Mouse (Mus musculus) left cerebral cortex, postnatal 4 days (tissue): ENCODE results near the gene Dock4. TPM values are rescaled to one million over a fixed set of nuclear protein-coding genes. Genes with fewer than 3 reads are reported as not detected.

Experiments used
- DNase-seq: peaks from one replicate; pipeline ENCODE4 v3.0.0-alpha.2; 2022
- intact Hi-C: fragments of 180-260 bp; cut with DNase I; formaldehyde crosslinking; loops from one replicate; pipeline ENCODE4 v1.15.1; 2025
- total RNA-seq, 2 experiments: library from RNA; stranded (reverse); gene quantifications; 2 replicates each; pipeline ENCODE4 v1.2.3; 2021

Dock4 gene
- total RNA-seq, 2 experiments from 2014 or later: 61.4 to 62.9 TPM

DNA sequence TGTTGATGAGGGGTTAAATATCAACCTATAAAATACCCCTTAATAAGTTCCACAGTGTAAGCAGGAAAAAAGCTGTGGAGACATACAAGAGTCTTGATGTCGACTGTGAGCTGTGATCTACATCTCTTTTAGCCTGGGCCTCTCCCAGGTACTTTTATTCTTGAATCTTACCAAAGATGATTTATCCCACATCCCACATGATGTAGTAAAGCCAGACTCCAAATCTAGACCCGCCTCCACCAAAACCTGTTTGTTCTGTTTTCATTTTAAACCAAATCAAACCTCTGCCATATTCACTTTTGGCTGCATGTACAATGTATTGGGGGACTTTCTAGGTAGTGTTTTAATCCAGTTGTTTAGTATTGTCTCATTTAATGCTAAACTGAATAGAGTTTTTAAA is 187.5 kb downstream of the Dock4 start:
- intact Hi-C loops: no loop called here
- DNase-seq: no peak

DNA sequence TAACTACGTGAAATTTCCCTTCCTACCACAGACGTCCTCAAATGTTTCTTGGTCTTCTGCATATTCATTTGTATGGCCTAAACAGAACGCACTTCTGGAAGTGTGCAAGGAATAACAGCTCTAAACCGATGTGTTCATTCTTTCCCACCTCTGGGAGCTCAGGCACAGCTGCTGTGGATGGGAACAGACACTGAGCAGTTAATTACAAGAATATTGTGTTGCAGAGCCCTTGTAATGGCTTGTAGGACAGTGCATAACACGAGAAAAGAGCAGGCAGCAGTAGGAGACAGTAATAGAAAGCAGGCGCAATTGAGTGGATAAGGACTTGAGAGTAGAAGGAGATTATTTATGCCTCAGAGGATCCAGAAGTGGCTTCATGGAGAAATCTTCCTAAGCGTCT is 188.4 kb downstream of the Dock4 start:
- intact Hi-C loops: no loop called here
- no peak for DNase-seq

DNA sequence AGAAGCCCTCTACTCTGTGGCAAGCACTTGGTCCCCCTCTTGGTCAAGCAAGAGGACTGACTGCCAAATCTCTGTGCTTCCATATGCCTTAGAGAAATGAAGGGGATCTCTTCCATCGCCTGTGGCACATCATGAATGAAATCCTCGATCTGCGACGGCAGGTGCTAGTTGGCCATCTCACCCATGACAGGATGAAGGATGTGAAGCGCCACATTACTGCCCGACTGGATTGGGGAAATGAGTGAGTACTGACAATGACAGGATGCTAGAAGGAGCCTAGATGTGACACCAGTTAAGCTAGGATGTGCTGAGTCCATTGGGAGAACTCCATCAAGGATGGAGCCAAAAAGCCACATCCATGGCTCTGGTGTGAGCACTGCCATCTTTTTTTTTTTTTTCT is 190.2 kb downstream of the Dock4 start:
- intact Hi-C loops: no loop called here
- DNase-seq: no peak

DNA sequence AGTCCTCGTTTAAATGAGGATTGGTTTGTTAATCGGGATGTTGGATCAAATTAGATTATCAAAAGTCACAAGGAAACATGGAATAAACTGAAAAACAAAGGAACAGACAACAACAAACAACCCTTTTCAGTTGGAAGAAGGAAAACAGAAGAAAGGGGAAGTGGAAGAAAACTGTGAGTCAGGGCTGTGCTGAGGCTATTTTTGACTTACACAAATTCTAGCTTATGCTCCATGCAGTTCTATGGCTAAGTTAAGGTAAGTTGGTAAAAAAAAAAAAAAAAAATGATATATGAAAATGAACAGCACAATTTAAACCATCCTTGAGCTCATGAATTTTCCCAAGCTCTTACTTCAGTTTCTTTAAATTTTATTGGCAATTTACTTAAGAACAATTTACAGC is 191.7 kb downstream of the Dock4 start:
- DNase-seq: no peak
- intact Hi-C loops: no loop called here

DNA sequence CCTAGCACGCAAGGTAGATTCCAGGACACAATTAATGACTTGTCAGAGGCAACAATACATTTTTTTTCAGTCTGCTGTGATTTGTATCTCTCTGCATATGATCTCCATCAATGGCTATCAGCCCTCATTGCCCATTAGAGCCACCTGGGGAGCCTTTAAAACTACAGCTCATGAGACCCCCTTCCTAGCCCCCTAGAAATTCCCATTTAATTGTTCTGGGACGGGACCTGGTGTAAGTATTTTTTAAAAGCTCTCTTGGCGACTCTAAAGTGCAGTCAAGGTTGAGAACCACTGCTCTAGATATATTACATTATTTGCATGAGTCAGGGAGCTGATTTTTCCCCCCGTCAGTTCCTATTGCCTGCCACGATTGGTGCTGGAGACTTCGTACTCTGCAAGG is 200.1 kb downstream of the Dock4 start:
- intact Hi-C loops: no loop called here
- DNase-seq: no peak

DNA sequence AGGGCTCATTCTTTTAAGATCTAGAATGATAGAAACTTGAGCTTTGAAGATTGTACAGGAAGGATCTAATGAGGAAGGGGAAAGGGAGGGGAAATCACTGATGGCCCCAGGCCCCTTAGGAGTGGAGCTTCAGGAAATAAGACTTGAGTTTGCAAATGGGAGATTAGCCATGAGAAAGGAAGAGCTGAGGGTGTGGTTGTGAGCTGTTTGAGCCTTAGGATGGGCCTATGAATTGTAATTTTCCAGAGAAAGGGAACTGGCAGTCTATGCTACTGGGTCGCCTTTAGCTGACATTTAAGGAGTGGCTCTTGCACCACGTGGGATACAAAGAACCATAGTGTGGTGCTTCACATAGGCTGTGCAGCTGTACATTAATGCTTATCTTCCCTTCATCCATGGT is 208.6 kb downstream of the Dock4 start:
- intact Hi-C loops: no loop called here
- DNase-seq: no peak

DNA sequence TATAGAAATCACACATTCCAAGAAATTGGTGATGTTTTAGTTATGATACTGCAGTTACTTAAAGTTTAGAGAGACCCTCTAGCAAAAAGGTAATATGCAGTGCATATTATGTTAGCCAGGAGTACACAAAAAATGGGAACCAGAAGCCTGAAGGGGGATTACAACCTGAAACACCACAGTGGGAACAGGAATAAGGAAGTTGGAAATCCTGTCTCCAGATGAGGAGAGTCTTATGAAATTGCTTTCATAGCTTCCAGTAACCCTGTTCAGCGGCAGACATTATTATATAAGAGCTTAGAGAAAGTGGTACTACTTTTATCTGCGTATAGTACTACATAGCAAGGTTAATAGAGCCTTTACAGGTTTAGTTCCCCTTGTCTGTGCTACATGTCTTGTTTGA is 210.1 kb downstream of the Dock4 start:
- intact Hi-C loops: no loop called here
- DNase-seq: no peak

DNA sequence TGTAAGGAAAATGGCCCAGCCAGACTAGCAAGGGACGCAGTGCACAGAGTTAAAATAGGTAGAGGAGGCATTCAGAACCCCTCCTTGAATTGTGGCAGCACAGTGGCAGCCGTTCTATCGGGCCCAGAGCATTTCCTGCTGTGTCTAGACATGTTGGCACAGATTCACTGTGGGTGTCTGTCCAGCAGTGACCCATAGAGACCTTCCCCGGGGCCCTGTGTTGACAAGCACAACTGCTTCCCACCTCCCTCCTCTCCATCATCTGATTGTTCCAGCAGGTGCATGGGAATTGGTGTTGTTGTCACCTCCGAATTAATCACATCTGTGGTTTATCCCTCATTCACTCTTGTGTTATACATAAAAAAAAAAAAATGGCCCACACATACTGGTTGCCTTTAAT is 210.7 kb downstream of the Dock4 start:
- intact Hi-C loops: no loop called here
- no peak for DNase-seq

DNA sequence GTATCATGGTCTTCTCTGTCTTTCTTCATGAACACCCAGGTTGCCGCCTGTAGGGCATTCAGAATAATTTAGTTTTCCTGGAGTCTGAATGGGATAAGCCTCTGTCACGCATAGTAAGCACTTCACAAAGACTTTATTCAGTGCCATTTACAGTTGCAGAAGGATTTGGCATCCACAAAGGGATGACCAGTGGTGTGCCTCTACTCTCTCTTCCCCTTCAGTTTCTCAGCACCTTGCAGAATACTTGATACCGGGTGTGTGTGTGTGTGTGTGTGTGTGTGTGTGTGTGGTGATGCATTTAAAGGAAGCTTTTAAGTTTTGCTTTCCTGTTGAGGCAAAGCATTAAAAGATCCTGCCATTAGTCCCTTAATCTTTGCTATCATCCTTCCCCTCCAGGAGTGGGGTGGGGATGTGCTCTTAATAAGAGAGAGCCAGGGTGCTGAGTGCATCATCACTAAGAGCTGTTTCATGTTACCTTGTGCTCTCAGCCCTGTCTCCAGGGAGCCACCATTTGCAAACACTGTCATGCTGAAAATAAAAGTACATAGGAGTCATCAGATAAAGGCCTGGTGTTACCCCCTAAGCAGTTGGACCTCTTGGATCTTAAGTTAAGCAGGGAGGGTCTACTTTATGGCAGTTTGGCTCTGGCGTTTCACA is 211.6 kb downstream of the Dock4 start:
- intact Hi-C loops: no loop called here
- DNase-seq: no peak

DNA sequence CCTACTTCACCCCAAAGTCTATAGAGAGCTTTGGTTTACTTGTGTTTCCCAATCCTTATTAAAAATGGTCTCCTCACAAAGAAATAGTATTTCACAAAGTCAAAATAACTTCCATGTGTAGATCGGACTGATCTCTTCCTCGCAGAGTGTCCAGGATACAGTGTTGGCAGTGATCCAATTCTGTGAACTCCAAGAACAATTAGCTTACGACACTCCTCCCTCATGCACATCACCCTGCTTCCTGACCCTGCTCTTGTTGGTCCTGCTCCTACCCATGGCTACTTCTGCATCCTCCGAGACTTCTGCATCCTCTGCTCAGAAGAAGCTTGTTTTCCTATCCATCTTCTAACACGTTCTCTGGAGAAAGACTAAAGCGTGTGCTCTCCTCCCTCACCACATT is 213.9 kb downstream of the Dock4 start:
- intact Hi-C loops: no loop called here
- no peak for DNase-seq

DNA sequence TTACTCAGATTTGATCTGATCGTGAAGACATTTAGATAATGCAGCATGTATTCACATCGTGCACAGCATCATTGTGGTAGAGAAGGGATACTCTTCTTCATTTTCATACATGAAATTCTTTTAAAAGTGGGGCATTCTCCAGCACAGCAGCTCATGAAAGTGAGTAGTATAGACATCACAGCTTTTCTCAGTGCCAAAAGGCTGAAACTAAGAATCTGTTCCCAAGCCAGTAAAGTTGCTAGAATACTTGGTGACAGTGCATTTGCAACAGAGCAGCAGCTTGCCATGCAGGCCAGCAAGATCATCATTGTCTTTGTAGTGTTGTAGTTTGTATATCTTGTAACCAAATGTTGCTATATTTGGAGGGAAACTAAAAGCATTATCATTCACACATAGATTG is 223.7 kb downstream of the Dock4 start:
- intact Hi-C loops: no loop called here
- DNase-seq: no peak

DNA sequence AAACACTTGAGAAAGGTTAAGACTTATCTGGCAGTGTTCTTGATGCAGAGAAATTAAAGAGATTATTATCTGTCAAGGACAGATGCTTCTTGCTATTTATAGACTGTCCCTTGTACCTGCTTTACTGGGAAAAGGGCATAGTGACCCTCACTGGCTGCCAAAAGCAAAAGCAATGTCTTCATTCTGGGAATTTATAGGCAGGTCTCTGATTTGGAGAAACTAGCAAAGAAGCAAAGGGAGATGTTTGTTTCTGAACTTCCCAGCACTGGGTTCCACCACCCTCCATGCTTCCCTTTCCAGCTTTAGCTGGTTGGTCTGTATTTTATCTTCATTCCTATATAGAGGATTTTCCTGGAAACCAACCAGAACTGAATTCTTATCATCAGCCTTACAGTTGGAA is 225.0 kb downstream of the Dock4 start:
- DNase-seq: no peak
- intact Hi-C loops: no loop called here

DNA sequence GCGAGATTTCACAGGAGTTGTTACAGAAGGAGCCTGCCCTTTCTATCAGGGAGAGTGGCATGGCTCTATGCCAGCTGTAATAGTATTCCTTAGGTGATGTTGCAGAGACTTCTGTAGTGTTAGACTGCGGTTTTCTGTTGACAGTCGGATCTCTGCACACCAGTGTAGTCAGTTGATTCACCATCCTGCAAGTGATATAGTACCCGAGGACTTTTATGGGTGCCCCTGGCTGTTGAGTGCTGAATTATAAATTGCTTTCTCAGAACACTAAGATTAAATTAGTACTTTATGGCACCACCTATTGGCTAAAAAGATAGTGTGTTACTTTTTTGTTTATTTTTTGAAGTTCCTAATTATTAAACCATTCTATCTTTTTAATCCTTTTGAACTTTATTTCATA is 234.0 kb downstream of the Dock4 start:
- intact Hi-C loops: loop anchor here (5.0 to 10.0 kb wide), 2 partner anchors 235 to 422 kb away; partner anchors contain the start of genes Dock4 and Zfp277
- no peak for DNase-seq

DNA sequence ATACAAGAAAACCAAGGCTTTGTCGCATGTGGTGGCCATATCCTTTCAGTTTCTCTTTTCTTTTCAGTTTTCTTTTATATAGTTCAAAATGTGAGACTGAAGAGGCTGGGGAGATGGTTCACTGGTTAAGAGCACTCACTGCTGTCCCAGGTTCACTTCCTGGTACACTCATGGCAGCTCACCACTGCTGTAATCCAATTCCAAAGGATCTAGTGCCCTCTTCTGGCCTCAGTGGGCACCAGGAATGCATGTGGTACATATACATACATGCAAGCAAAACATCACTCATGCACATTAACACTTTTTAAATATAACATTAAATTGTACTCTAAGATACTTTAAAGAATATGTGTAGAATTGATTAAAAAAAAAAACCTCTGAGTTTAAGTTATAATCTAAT is 234.8 kb downstream of the Dock4 start:
- peak; percentile 45 for DNase-seq
- intact Hi-C loops: loop anchor here (5.0 to 10.0 kb wide), 2 partner anchors 236 to 423 kb away; partner anchors contain the start of genes Dock4 and Zfp277

DNA sequence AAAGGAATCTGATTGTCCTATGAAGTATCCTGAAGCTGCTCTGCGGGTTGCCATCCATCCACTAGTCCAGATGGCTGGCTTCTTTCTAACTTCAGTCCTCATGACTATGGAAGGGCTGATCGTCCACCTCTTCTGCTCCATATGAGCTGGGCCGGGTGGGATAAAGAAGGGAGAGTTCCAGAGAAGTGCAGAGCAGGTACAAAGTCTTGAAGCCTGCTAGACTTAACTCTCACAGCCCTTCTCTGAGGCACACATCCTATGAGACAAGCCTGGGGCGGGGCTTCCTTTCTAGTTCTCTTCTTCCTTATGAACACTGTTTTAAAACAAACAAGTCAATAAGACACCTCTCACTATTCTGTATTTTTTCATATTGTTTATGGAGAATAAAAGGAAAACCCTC is 245.7 kb downstream of the Dock4 start:
- intact Hi-C loops: no loop called here
- DNase-seq: no peak

DNA sequence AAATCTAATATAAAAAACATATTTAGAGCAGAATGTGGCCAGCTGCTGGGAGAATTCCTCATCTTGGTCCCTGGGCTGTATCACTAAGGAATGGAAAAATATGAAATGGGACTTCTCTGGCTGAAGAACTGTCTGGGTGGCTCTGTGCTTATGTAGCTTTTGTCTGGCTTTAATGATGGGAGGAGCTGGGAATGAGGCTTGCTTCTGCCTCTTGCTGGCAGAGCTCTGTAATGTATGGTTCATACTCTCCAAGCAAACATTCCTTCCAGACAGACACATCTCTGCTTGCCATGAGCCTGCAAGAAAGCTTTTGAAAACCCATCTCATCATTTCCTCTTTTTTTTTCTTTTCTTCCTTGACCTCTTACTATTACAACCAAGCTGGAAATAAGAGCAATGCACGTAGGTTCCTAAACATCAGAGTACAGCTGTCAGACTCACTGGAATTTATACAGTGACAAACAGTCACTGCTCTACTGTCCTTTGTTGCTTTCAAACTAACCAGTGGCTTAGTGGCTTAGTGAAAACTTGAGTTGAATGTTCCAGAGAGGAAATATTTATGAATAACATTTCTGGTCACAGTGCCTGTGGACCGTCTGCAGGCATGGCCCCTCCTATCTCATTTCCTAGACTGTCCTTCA is 248.4 kb downstream of the Dock4 start:
- intact Hi-C loops: no loop called here

DNA sequence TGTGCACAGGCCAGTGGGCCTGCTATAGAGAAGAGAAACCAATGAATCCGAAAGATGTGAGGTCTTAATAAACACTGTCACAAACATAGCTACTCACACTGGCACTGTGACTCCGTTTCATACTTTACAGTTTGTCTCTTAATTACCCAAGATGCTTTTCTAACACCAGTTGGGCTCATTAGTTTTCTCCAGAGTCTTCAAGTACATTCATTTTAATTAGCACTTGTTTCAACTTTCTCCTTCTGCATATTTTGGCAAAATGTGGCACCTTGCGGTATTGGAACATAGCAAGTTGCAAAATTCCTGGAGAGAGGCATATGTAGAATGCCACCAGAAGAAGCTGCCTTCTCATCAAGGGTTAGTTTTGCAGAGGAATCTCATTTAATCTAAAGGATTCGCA is 252.6 kb downstream of the Dock4 start:
- intact Hi-C loops: no loop called here
- DNase-seq: no peak

More for the DNA sequence above, 248.4 kb downstream of the Dock4 start:
- DNase-seq: no peak

DNA sequence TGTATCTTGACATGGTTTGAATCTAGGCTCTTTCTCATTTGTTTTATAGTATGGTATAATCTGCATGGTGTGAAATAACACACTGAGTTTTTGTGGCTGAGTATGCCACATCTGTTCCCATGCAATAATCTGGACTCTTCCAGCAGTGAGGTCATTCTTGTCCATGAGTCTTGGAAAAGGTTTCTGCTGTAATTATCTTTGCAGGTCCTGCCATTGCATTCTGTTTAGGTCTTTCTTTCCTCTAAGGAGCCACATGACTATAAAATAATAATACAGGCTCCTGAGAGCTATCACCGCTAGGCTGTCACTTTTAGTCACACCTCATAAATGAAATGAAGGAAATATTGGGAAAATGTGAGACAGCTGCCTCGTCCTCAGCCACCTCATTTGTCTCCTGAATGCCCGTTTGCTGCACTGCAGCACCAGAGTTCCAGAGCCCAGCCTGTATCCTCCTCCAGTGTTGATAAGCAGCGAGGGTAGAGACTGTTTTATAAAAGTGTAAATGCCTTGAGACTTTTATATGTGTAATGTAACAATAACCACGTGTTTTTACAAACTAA is 256.6 kb downstream of the Dock4 start:
- no peak for DNase-seq
- intact Hi-C loops: no loop called here

DNA sequence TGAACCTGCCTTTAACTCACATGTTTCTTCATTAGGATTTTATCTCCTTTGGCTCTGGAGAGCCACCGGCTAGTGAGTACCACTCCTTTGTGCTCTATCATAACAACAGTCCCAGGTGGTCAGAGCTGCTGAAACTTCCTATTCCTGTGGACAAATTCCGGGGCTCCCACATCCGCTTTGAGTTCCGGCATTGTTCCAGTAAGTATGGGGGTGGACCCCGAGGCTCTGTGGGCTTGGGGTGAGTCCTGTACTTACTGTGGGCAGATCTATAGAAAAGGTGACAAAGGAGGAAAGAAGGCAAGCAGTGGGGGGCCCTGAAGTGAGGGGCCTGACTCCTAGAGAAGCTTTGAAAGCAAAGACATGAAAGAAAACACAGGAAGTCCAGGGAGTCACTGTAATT is 258.5 kb downstream of the Dock4 start:
- no peak for DNase-seq
- intact Hi-C loops: no loop called here

DNA sequence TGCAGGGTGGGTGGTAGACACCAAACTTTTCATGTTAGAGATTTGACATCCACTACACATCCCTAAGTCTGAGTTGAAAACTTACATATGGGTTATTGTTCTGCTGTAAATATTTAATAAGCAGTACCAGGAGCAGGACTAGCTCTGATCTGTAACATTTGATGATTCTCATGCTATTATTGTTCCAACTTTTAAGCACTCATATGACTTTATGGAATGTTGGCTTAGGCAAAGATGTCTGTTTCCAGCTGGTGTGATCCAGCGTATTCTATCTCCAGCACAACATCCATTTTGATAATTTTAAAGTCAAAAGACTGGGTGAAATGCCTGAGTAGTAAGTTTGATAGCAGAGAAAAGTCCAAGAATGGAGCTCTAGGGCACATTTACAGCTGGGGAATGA is 261.4 kb downstream of the Dock4 start:
- no peak for DNase-seq
- intact Hi-C loops: no loop called here

DNA sequence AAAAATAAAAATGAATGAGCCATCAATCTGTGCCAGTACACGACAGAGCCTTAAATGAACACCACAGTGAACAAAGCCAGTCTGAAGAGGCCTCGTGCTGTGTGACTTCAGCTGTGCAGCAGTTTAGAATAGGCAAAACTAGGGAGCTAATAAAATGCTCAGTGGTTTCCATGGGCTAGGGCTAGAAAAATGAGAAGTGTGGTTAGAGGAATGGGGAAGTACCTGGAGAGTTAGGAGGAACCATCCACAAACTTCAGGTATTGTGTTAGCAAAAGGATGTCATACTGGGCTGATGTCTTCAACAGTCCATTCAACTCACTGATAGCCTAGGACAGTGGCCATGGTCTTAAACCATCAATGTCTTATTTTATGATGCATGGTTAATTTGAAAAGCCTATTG is 263.3 kb downstream of the Dock4 start:
- no peak for DNase-seq
- intact Hi-C loops: no loop called here

DNA sequence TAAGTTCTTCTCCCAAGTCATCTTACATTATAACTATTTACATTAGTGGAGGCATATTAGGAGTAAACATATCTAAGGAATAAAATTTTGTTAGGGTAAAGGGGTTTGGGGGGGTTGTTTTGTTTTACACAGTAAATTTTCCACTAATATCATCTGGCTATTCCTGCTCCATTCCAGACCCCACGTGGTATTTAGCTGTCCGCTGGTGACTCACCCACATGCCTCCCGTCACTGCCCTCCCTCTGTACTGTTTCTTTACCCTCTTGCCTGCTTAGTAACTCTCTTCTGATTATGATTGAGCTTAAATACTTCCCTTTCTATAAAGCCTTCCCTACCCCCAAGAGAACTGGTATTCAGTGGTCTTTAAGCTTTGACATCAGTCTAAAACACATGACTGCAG is 266.5 kb downstream of the Dock4 start:
- DNase-seq: no peak
- intact Hi-C loops: no loop called here
